Mouse (Mus musculus) Patski (cell line): Measurements from ENCODE around the gene Psmd9. TPM values are rescaled to one million over a fixed set of nuclear protein-coding genes. Genes with fewer than 3 reads are reported as not detected.
A peak's percentile ranks its signal among the peaks of the same experiment; 100 is the strongest.

ENCODE experiments used
- ATAC-seq: fragments of 100-300 bp; one replicate; pipeline ENCODE4 v1.8.0; 2021
- CTCF ChIA-PET: fragments of 350-600 bp; sonication (Branson Sonifier 250); formaldehyde crosslinking; loops from one replicate; lab custom pipeline; 2022; ENCODE audit warnings: inconsistent platforms; lab: Charles Lee
- POLR2A ChIA-PET: fragments of 350-600 bp; sonication (Branson Sonifier 250); formaldehyde crosslinking; loops from one replicate; lab custom pipeline; 2022; ENCODE audit warnings: antibody characterized with exemption, inconsistent platforms; lab: Charles Lee
- DNase-seq: peaks from one replicate; pipeline ENCODE4 v3.0.0-alpha.2; 2011; ENCODE audit warnings: low read depth, low spot score
- H3K27me3 ChIP-seq: fragments of 371-371 bp; one replicate; pipeline ENCODE4 v1.5.1; 2021
- CTCF ChIP-seq: fragments of 100-300 bp; IDR thresholded peaks from one replicate; pipeline ENCODE4 v1.5.1; 2021
- in situ Hi-C: fragments of 300-500 bp; cut with MboI; formaldehyde crosslinking; loops from 3 replicates; pipeline ENCODE4 v1.11.1; 2018; ENCODE audit warnings: low pct_unique_long_range_greater_than_20kb, mixed read lengths
- polyA plus RNA-seq: library from polyadenylated mRNA; unstranded; gene quantifications from one replicate; pipeline ENCODE4 v1.2.3, GENCODE M21; 2021

Psmd9 gene
- polyA plus RNA-seq, 1 experiment from 2014 or later = 59.3 TPM

- no peaks in the 10 kb centered on the region for H3K27me3 ChIP-seq
- ChIA-PET CTCF (interaction anchor here (0.5 to 7.7 kb wide), 6 partner anchors 13 to 743 kb away, joined by 3 to 173 read pairs (median 14); partner anchors contain the start of gene Psmd9), POLR2A (interaction anchor here (1.1 to 3.1 kb wide), 3 partner anchors 8 to 20 kb away, joined by 3 to 13 read pairs (median 10); no protein-coding TSS in a partner anchor)
- peak; percentile 70 for DNase-seq
- no peak for ATAC-seq
- no peak for TF ChIP-seq CTCF
- in situ Hi-C loops = loop anchor here (25.0 kb wide), 3 partner anchors 848 to 1377 kb away; partner anchors contain the start of genes Ppp1cc and Pptc7
Measured at GRCm38 (mm10) chr5:123135471-123136360, 33.5 kb upstream of the Psmd9 start.

GRCm38 (mm10) chr5:123136361-123137043 is 32.7 kb upstream of the Psmd9 start:
- no peak for ATAC-seq
- H3K27me3 ChIP-seq = no peaks in the 10 kb centered on the region
- POLR2A ChIA-PET = interaction anchor here (1.1 kb wide), 2 partner anchors 13 to 19 kb away, joined by 3 read pairs; no protein-coding TSS in a partner anchor
- DNase-seq = peak; percentile 76
- in situ Hi-C loops = loop anchor here (25.0 kb wide), 3 partner anchors 849 to 1376 kb away; partner anchors contain the start of genes Ppp1cc and Pptc7
- CTCF ChIA-PET = interaction anchor here (1.0 to 7.7 kb wide), 3 partner anchors 12 to 28 kb away, joined by 3 to 173 read pairs (median 69); no protein-coding TSS in a partner anchor
- no peak for TF ChIP-seq CTCF

GRCm38 (mm10) chr5:123137044-123137909 is 31.9 kb upstream of the Psmd9 start:
- POLR2A ChIA-PET = interaction anchor here (1.1 to 1.3 kb wide), 3 partner anchors 12 to 18 kb away, joined by 3 to 9 read pairs (median 3); no protein-coding TSS in a partner anchor
- in situ Hi-C loops = loop anchor here (25.0 kb wide), 3 partner anchors 850 to 1375 kb away; partner anchors contain the start of genes Ppp1cc and Pptc7
- ATAC-seq (no peak), DNase-seq (no peak)
- TF ChIP-seq CTCF = no peak
- CTCF ChIA-PET = interaction anchor here (6.2 to 7.7 kb wide), 2 partner anchors 11 to 18 kb away, joined by 69 to 173 read pairs; no protein-coding TSS in a partner anchor
- no peaks in the 10 kb centered on the region for H3K27me3 ChIP-seq

GRCm38 (mm10) chr5:123137910-123138229 is 31.3 kb upstream of the Psmd9 start:
- TF ChIP-seq CTCF = no peak
- ChIA-PET POLR2A (interaction anchor here (1.3 kb wide), 1 partner anchor 12 kb away, joined by 9 read pairs; no protein-coding TSS in a partner anchor), CTCF (interaction anchor here (7.7 kb wide), 1 partner anchor 10 kb away, joined by 173 read pairs; no protein-coding TSS in a partner anchor)
- in situ Hi-C loops = loop anchor here (25.0 kb wide), 3 partner anchors 851 to 1374 kb away; partner anchors contain the start of genes Ppp1cc and Pptc7
- DNase-seq (no peak), ATAC-seq (no peak)
- H3K27me3 ChIP-seq = no peaks in the 10 kb centered on the region

- peak; percentile 95 for DNase-seq
- POLR2A ChIA-PET = interaction anchor here (0.6 to 2.0 kb wide), 4 partner anchors 11 to 151 kb away, joined by 3 to 11 read pairs (median 7); no protein-coding TSS in a partner anchor
- CTCF ChIA-PET = interaction anchor here (0.7 to 7.7 kb wide), 2 partner anchors 10 to 577 kb away, joined by 3 to 173 read pairs; no protein-coding TSS in a partner anchor
- peak; percentile 38 for ATAC-seq
- in situ Hi-C loops = loop anchor here (25.0 kb wide), 3 partner anchors 851 to 1374 kb away; partner anchors contain the start of genes Ppp1cc and Pptc7
- H3K27me3 ChIP-seq = no peaks in the 10 kb centered on the region
- TF ChIP-seq CTCF = no peak
Measured at GRCm38 (mm10) chr5:123138230-123138911, 30.8 kb upstream of the Psmd9 start.

- ChIA-PET POLR2A (interaction anchor here (0.5 to 2.0 kb wide), 4 partner anchors 10 to 809 kb away, joined by 3 to 11 read pairs (median 6); no protein-coding TSS in a partner anchor), CTCF (interaction anchor here (0.7 to 3.0 kb wide), 2 partner anchors 11 to 577 kb away, joined by 3 to 18 read pairs; no protein-coding TSS in a partner anchor)
- DNase-seq = no peak
- ATAC-seq = no peak
- in situ Hi-C loops = loop anchor here (25.0 kb wide), 3 partner anchors 852 to 1373 kb away; partner anchors contain the start of genes Ppp1cc and Pptc7
- TF ChIP-seq CTCF = no peak
- no peaks in the 10 kb centered on the region for H3K27me3 ChIP-seq
Measured at GRCm38 (mm10) chr5:123138953-123139721, 30.1 kb upstream of the Psmd9 start.

- in situ Hi-C loops = loop anchor here (25.0 kb wide), 3 partner anchors 853 to 1372 kb away; partner anchors contain the start of genes Ppp1cc and Pptc7
- CTCF ChIA-PET = interaction anchor here (3.0 kb wide), 1 partner anchor 10 kb away, joined by 18 read pairs; no protein-coding TSS in a partner anchor
- no peaks in the 10 kb centered on the region for H3K27me3 ChIP-seq
- POLR2A ChIA-PET = interaction anchor here (0.5 to 2.0 kb wide), 3 partner anchors 9 to 810 kb away, joined by 4 to 11 read pairs (median 8); no protein-coding TSS in a partner anchor
- DNase-seq (no peak), ATAC-seq (no peak)
- TF ChIP-seq CTCF = no peak
Measured at GRCm38 (mm10) chr5:123139722-123140627, 29.2 kb upstream of the Psmd9 start.
